In genomic region chr9:98673461-98674114, GRCm38 (mm10) we compare ENCODE assay signal across 22 mouse cellular contexts.
"Had no signal": no experiment of that assay in that cellular context is flagged by ENCODE, and none has a peak within 500 bp of the region (broad histone marks: within the 10 kb centered on the region; RNA-seq: fewer than 3 reads in every experiment).

No protein-coding gene starts in this region.

- H3K4me3 ChIP-seq: limb, embryonic 10.5 days; limb, embryonic 13.5 days; liver, embryonic 13.5 days; lung, embryonic 15.5 days; megakaryocyte, embryonic 14.5 days; midbrain, embryonic 10.5 days; neural tube, embryonic 12.5 days; neural tube, embryonic 15.5 days had no signal

- DNase-seq: kidney, adult 18-20 months; kidney, adult 9 months; kidney, postnatal 14 days; kidney, postnatal 4 days; liver, embryonic 13.5 days; lung, postnatal 10 days; lung, postnatal 36 days; midbrain, embryonic 14.5 days; right cerebral cortex, adult 18-20 months; right cerebral cortex, postnatal 14 days; right cerebral cortex, postnatal 4 days; thymus, adult 2 months; thymus, postnatal 14 days; thymus, postnatal 4 days had no signal

- H3K4me2 ChIP-seq: limb, embryonic 13.5 days; liver, embryonic 13.5 days; lung, embryonic 15.5 days; neural tube, embryonic 12.5 days; neural tube, embryonic 15.5 days had no signal

- H3K27ac ChIP-seq: limb, embryonic 10.5 days; limb, embryonic 13.5 days; liver, embryonic 13.5 days; lung, embryonic 15.5 days; midbrain, embryonic 10.5 days; neural tube, embryonic 12.5 days; neural tube, embryonic 15.5 days had no signal

- H3K27me3 ChIP-seq: liver, embryonic 13.5 days; lung, embryonic 15.5 days; neural tube, embryonic 12.5 days; neural tube, embryonic 15.5 days had no signal

- H3K9me3 ChIP-seq: limb, embryonic 10.5 days; limb, embryonic 13.5 days; liver, embryonic 13.5 days; lung, embryonic 15.5 days; midbrain, embryonic 10.5 days; neural tube, embryonic 12.5 days; neural tube, embryonic 15.5 days had no signal

- ATAC-seq: intestine, embryonic 16.5 days had no signal

- H3K4me1 ChIP-seq: limb, embryonic 13.5 days; liver, embryonic 13.5 days; lung, embryonic 15.5 days; megakaryocyte, embryonic 14.5 days; midbrain, embryonic 10.5 days; neural tube, embryonic 12.5 days had no signal

- H3K9ac ChIP-seq: limb, embryonic 13.5 days; liver, embryonic 13.5 days; lung, embryonic 15.5 days; neural tube, embryonic 12.5 days; neural tube, embryonic 15.5 days had no signal

- H3K36me3 ChIP-seq: limb, embryonic 10.5 days; limb, embryonic 13.5 days; liver, embryonic 13.5 days; lung, embryonic 15.5 days; midbrain, embryonic 10.5 days; neural tube, embryonic 12.5 days; neural tube, embryonic 15.5 days had no signal
